Mouse (Mus musculus) lung, embryonic 15.5 days (tissue): ENCODE data around the gene Spryd3. TPM values are rescaled to one million over a fixed set of nuclear protein-coding genes. Genes with fewer than 3 reads are reported as not detected.

Experiments
- ATAC-seq: fragments of 200-750 bp; cut with Nextera tagmentation; 2 replicates; pipeline ENCODE4 v1.8.0; 2017; ENCODE audit warnings: moderate number of reproducible peaks, borderline replicate concordance; ENCODE audit not compliant: low FRiP score, low TSS enrichment; ENCODE audit errors: extremely low read depth
- H3K27ac ChIP-seq: fragments of 300-500 bp; sonication (generic); 2 replicates; pipeline ENCODE4 v1.5.1; 2015; ENCODE audit warnings: moderate library complexity, mild to moderate bottlenecking, inconsistent platforms
- H3K27me3 ChIP-seq: fragments of 300-500 bp; sonication (generic); 2 replicates; pipeline ENCODE4 v1.6.1; 2015; ENCODE audit warnings: inconsistent platforms
- H3K36me3 ChIP-seq: fragments of 300-500 bp; sonication (generic); 2 replicates; pipeline ENCODE4 v1.6.1; 2015; ENCODE audit warnings: inconsistent platforms
- H3K4me1 ChIP-seq: fragments of 300-500 bp; sonication (generic); 2 replicates; pipeline ENCODE4 v1.6.1; 2015; ENCODE audit warnings: inconsistent platforms
- H3K4me2 ChIP-seq: fragments of 300-500 bp; sonication (generic); 2 replicates; pipeline ENCODE4 v1.6.1; 2015; ENCODE audit warnings: inconsistent platforms, mild to moderate bottlenecking, moderate library complexity
- H3K4me3 ChIP-seq: fragments of 300-500 bp; sonication (generic); 2 replicates; pipeline ENCODE4 v1.5.1; 2015; ENCODE audit warnings: mild to moderate bottlenecking, inconsistent platforms
- H3K9ac ChIP-seq: fragments of 300-500 bp; sonication (generic); 2 replicates; pipeline ENCODE4 v1.6.1; 2015; ENCODE audit warnings: inconsistent platforms
- H3K9me3 ChIP-seq: fragments of 300-500 bp; sonication (generic); 2 replicates; pipeline ENCODE4 v1.6.1; 2016; ENCODE audit warnings: inconsistent platforms
- WGBS: fragments of 180-500 bp; shearing (Covaris S2); methylation state at CpG from one replicate; pipeline ENCODE4 v1.1.7; 2015; 5-methylcytosine and 5-hydroxymethylcytosine counted together
- polyA plus RNA-seq: library from polyadenylated mRNA; unstranded; fragments of >200 nt; fragmentation: Nextera tagmentation; extraction: Ambion mirVana; gene quantifications from 2 replicates; pipeline ENCODE4 v1.2.1, GENCODE M21; 2015

Gene Spryd3
- polyA plus RNA-seq, 1 experiment from 2014 or later: 20.5 TPM

DNA sequence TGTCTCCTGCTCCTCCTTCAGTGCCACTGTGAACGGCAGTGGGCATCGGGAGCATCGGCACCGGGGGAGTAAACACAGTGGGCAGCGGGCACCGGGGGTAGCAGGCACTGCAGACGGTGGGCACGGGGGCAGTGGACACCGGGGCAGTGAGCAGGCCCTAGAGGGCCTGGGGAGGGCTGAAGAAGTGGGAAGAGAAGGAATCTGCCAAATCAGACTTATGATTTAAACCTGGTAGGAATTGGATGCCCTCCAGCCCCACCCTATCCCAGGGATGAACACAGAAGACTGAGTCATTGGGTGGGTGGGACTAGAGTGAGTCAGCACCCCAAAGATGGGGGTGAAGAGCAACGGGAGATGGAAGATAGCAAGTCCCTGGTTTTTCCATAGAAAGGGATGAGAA, 9.3 kb upstream of the Spryd3 start:
- Histone ChIP-seq H3K4me1 (peaks cover 29% of the 10 kb centered on the region), H3K9me3 (no peaks in the 10 kb centered on the region), H3K4me2 (no peak overlapping the region), H3K9ac (no peak overlapping the region), H3K36me3 (no peaks in the 10 kb centered on the region), H3K27me3 (peaks cover 27% of the 10 kb centered on the region), H3K27ac (no peak overlapping the region), H3K4me3 (no peak overlapping the region)
- no peak for ATAC-seq
- 84% methylated on average over 9 of the region's 10 CpGs for WGBS

DNA sequence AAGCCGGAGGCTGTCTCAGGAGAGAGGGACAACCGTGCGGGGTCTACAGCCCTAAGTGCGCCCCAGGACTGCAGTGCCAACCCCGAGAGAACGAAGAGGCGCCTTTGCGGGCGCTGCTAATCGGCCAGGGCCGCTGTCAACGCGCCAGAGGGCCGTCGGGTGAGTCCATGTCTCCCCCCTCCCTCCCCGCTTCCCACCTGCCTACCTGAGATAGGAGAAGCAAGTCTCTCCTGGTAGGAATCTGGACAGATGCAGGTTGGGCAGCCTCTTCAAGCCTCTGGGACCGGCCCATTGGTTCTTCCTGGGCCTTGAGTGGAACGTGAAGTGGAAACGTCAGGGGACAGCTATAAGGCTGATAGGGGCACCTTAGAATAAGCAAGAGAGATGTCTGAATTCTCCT, 8.7 kb upstream of the Spryd3 start:
- no peak for ATAC-seq
- no peaks in the 10 kb centered on the region for H3K9me3 ChIP-seq
- H3K27me3 ChIP-seq: peaks cover 27% of the 10 kb centered on the region
- 0 out of 2 replicates have a peak overlapping the region, but pooled peaks have one; percentile 2 for H3K9ac ChIP-seq
- H3K36me3 ChIP-seq: no peaks in the 10 kb centered on the region
- peak overlapping the region; percentile 50 for H3K4me2 ChIP-seq
- WGBS: 15% methylated on average over 19 of the region's 19 CpGs
- peak overlapping the region; percentile 20 for H3K4me3 ChIP-seq
- no peak overlapping the region for H3K27ac ChIP-seq
- peaks cover 27% of the 10 kb centered on the region for H3K4me1 ChIP-seq

DNA sequence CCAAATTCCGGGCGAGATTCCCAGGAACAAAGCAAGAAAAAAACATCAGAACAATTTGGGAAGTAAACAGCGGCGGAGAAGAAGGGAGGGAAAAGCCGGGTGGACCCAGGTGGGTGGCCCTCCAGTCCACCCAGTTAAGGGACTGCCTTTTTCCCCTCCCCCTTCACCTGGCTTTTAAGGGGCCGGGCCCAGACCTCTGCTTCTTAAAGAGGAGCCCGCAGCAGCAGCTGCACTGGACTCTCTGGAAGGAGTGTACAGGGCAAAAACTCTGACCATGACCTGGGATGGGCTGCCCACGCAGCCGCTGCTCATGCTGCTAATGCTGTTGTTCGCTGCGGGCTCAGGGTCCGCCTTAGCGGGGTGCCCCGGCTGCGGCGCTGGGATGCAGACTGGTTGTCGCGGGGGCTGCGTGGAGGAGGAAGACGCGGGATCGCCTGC, 8.3 kb upstream of the Spryd3 start, which contains the start of gene Igfbp6:
Igfbp6 (plus strand) TSS at position 89 of the 438 bp plus-strand sequence.
- WGBS: 7% methylated on average over 22 of the region's 22 CpGs
- peak within 1 kb of the TSS; percentile 2; the same call in 1 of the 2 replicates for H3K9ac ChIP-seq
- no peaks in the 10 kb centered on the region for H3K36me3 ChIP-seq
- peak within 1 kb of the TSS; percentile 50 for H3K4me2 ChIP-seq
- peak within 1 kb of the TSS; percentile 46 for H3K27ac ChIP-seq
- ATAC-seq: no peak
- no peaks in the 10 kb centered on the region for H3K9me3 ChIP-seq
- peaks cover 27% of the 10 kb centered on the region for H3K27me3 ChIP-seq
- H3K4me3 ChIP-seq: peak within 1 kb of the TSS; percentile 20
- H3K4me1 ChIP-seq: peaks cover 27% of the 10 kb centered on the region

DNA sequence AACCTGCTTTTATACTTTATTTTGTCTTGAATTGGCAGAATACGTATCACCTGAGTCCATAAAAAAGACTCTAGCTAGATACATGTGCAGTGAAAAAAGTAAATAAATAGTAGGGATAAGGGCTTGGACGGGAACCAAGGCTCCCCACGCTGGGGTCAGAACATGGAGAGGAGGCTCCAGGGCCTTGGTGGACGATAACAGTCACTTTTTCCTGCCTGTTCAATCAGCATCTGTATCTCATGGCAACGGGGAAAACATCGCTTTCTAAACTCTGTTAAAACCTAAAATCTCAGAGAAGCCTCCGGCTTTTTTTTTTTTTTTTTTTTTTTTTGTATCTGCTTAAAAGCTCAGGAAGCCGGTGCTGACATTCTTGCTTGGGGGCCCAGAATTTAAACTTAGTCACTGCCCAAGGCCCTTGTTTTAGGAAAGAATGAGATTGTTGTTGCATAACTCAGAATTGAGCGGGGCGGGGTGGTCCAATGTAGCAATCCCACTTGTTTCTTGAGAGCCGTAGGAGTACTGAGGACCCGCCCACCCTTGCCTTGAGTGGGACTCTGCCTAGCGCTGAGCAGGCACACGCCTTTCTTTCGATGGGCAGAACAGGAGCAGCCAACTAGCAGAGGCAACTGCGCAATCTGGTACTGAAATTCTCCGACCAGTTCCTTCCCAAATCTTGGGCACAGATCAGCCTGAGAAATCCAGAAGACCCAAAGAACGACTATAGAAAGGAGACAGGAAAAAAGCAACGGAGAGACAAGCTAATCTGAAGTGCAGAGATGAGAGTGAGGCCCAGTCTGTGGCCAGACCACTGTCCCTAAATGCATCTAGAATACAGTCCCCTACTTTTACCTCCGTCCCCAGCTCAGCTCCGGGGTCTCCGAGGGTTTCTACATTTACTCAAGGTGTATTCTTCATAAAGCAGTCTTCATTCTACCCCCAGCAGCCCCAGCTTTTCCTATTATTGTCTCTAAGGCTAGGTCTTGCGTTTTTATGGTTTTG, 7.2 kb upstream of the Spryd3 start:
- peak; percentile 85 for ATAC-seq
- H3K4me3 ChIP-seq: no peak overlapping the region
- no peaks in the 10 kb centered on the region for H3K9me3 ChIP-seq
- WGBS: 37% methylated on average over 23 of the region's 23 CpGs
- H3K36me3 ChIP-seq: no peaks in the 10 kb centered on the region
- peak overlapping the region; percentile 1; the same call in 1 of the 2 replicates for H3K9ac ChIP-seq
- H3K4me2 ChIP-seq: 0 out of 2 replicates have a peak overlapping the region, but pooled peaks have one; percentile 7
- peaks cover 27% of the 10 kb centered on the region for H3K27me3 ChIP-seq
- H3K27ac ChIP-seq: peak overlapping the region; percentile 46
- peaks cover 27% of the 10 kb centered on the region for H3K4me1 ChIP-seq

DNA sequence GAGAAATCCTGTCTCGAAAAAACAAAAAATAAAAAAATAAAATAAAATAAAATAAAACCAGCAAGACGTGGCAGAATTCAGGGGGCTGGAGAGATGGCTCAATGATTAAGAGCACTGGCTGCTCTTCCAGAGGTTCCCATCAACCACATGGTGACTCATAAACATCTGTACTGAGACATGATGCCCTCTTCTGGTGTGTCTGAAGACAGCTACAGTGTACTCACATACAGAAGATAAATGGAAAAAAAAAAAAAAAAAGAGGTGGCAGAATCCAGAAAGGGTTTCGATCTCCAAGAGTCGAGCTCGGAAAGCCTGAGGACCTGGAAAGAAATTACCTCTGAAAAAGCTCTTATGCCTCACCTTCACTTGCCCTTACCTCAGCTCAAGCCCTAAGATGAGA, 5.1 kb upstream of the Spryd3 start:
- H3K9me3 ChIP-seq: no peaks in the 10 kb centered on the region
- no peaks in the 10 kb centered on the region for H3K36me3 ChIP-seq
- 86% methylated on average over 5 of the region's 5 CpGs for WGBS
- H3K9ac ChIP-seq: no peak overlapping the region
- no peak for ATAC-seq
- H3K27ac ChIP-seq: no peak overlapping the region
- H3K4me3 ChIP-seq: no peak overlapping the region
- peaks cover 36% of the 10 kb centered on the region for H3K4me1 ChIP-seq
- H3K27me3 ChIP-seq: peaks cover 25% of the 10 kb centered on the region
- no peak overlapping the region for H3K4me2 ChIP-seq

DNA sequence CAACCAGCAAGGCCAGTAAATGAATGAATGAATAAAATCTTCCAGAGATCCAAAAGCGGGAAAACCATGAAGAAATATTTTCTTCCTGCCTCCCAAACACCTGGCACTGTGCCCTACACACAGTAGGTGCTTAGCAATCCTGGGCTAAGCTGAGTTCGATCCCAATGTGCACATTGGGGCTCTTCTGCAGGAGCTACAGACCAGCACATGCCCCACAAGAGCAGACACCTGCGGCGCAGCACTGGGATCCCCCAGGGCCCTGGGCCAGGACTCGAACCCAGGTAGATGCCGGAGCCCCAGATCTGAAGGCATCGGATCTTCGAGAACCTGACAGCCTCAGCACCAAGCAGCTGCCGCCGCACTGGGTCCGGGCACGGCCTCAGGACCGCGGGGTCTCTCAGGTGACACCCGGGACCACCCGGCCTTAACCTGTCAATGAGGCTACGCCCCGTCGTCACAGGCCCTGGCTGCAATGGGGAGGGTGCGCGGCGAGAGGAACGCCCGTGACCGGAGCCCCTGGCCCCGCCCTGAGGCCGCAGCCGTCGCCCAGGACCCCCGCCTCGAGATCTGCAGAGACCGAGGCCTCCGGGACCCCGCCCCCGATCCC, 409 bp downstream of the Spryd3 start:
- peaks cover 19% of the 10 kb centered on the region for H3K36me3 ChIP-seq
- peak overlapping the region; percentile 85 for H3K4me2 ChIP-seq
- H3K4me1 ChIP-seq: peaks cover 19% of the 10 kb centered on the region
- ATAC-seq: no peak
- peak overlapping the region; percentile 75 for H3K9ac ChIP-seq
- H3K27ac ChIP-seq: peak overlapping the region; percentile 75
- H3K4me3 ChIP-seq: peak overlapping the region; percentile 93
- H3K9me3 ChIP-seq: no peaks in the 10 kb centered on the region
- 2% methylated on average over 27 of the region's 35 CpGs for WGBS
- no peaks in the 10 kb centered on the region for H3K27me3 ChIP-seq

DNA sequence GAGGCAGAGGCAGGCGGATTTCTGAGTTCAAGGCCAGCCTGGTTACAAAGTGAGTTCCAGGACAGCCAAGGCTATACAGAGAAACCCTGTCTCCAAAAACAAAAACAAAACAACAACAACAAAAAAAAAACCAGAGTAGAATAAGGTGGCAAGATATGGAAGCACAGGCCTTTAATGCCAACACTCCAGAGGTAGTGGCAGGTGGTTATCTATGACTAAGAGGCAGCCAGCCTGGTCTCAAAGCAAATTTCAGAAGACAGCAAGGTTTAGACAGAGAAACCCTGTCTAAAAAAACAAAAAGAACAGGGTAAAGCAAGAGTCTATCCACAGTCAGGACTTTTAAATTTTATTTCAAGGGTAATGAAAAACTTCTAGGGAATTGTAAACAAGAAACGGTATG, 1.3 kb downstream of the Spryd3 start:
- H3K27ac ChIP-seq: no peak overlapping the region
- no peaks in the 10 kb centered on the region for H3K9me3 ChIP-seq
- ATAC-seq: no peak
- peaks cover 19% of the 10 kb centered on the region for H3K4me1 ChIP-seq
- no peak overlapping the region for H3K9ac ChIP-seq
- H3K4me2 ChIP-seq: peak overlapping the region; percentile 85
- no peak overlapping the region for H3K4me3 ChIP-seq
- no peaks in the 10 kb centered on the region for H3K27me3 ChIP-seq
- H3K36me3 ChIP-seq: peaks cover 29% of the 10 kb centered on the region
- 66% methylated on average over 2 of the region's 2 CpGs for WGBS

DNA sequence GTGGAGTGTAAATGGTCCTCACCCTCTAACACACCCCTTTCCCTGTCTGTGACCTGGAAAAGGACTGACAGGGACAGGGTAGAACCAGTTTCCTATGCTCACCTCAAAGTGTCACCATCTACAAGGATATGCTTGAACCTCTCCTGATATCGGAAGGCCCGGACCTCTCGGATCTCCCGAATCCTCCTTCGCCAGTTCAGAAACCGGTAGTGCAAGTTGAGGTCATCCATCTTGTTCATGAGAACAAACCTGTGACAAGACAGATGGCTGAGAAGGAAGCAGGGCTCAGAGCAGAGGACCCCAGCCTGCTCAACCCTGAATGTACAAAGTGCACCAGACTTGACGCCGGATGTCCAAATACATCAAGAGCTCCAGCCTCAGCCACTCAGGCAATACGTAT, 2.7 kb downstream of the Spryd3 start:
- H3K4me2 ChIP-seq: no peak overlapping the region
- WGBS: 67% methylated on average over 9 of the region's 9 CpGs
- peaks cover 41% of the 10 kb centered on the region for H3K36me3 ChIP-seq
- H3K4me3 ChIP-seq: no peak overlapping the region
- no peak for ATAC-seq
- no peak overlapping the region for H3K9ac ChIP-seq
- no peaks in the 10 kb centered on the region for H3K27me3 ChIP-seq
- peaks cover 19% of the 10 kb centered on the region for H3K4me1 ChIP-seq
- no peak overlapping the region for H3K27ac ChIP-seq
- H3K9me3 ChIP-seq: no peaks in the 10 kb centered on the region

DNA sequence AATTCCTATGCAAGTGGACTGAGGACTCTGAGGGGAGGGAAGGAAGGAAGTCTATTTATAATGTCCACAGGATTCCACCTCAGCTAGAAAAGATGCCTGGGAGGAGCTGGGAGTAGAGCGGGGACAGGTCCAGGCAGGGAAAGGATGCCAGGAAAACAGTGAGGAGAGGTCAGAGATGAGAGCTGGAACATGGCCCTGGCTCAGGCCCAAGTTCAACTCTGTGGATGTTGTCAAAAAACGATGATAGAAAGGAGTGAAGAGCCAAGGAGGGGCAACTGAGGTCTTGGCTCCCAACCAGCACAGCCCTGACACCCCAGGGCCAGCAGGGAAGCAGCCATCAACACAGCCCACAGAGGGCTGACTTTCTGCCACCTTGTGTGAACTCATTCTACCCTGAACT, 9.7 kb downstream of the Spryd3 start:
- H3K4me3 ChIP-seq: no peak overlapping the region
- no peak overlapping the region for H3K4me2 ChIP-seq
- no peak overlapping the region for H3K9ac ChIP-seq
- H3K4me1 ChIP-seq: no peaks in the 10 kb centered on the region; the same call in 1 of the 2 replicates
- ATAC-seq: 0 out of 2 replicates have a peak, but pooled peaks have one; percentile 39
- H3K36me3 ChIP-seq: peaks cover 45% of the 10 kb centered on the region
- 31% methylated on average over 2 of the region's 2 CpGs for WGBS
- H3K27me3 ChIP-seq: no peaks in the 10 kb centered on the region
- H3K9me3 ChIP-seq: no peaks in the 10 kb centered on the region
- 0 out of 2 replicates have a peak overlapping the region, but pooled peaks have one; percentile 2 for H3K27ac ChIP-seq

DNA sequence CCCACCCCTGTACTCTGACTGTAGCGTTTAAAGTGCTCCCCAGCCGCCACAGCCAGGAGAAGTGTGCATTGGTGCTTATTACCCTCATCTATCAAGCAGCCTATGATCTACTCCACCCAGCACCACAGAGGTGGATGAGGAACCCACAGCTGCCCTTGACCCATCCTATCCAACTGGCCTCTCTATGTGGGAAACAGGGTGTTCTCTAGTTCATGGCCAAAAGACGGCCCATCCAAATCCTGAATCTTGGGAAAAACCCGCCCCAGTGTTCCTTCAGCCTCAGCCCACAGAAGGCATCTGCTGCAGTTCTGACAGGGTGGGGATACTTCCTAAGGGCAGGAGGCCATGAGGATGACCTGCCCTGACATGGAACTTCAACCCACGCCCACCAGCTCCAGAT, 15.5 kb downstream of the Spryd3 start:
- H3K36me3 ChIP-seq: peaks cover 48% of the 10 kb centered on the region
- no peaks in the 10 kb centered on the region for H3K27me3 ChIP-seq
- WGBS: 83% methylated on average over 5 of the region's 5 CpGs
- ATAC-seq: no peak
- H3K9me3 ChIP-seq: no peaks in the 10 kb centered on the region
- no peak overlapping the region for H3K9ac ChIP-seq
- H3K4me2 ChIP-seq: no peak overlapping the region
- no peak overlapping the region for H3K4me3 ChIP-seq
- peaks cover 27% of the 10 kb centered on the region for H3K4me1 ChIP-seq
- no peak overlapping the region for H3K27ac ChIP-seq

DNA sequence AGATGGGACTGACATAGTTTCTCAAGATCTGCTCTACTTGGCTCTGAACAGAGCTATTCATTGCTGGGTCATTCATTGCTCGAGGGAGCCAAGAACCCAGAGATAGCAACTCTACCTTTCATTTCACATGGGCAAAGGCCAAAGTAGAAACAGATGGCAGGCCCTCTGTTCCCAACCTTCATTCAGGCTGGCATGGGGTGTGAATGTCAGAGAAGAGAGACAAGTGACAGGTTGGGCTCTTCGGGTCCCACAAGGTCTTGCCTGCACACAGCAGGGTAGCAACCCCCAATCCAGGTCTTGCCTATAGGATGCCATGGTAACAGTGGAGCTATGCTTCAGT, 16.2 kb downstream of the Spryd3 start:
- H3K4me1 ChIP-seq: peaks cover 29% of the 10 kb centered on the region
- no peak overlapping the region for H3K4me2 ChIP-seq
- no peak overlapping the region for H3K9ac ChIP-seq
- ATAC-seq: no peak
- no peak overlapping the region for H3K4me3 ChIP-seq
- H3K27me3 ChIP-seq: no peaks in the 10 kb centered on the region
- H3K27ac ChIP-seq: no peak overlapping the region
- peaks cover 50% of the 10 kb centered on the region for H3K36me3 ChIP-seq
- WGBS: 74% methylated on average over 2 of the region's 2 CpGs
- no peaks in the 10 kb centered on the region for H3K9me3 ChIP-seq
